Mouse (Mus musculus): ENCODE results near the gene Il4i1.

Il4i1 gene

DNA sequence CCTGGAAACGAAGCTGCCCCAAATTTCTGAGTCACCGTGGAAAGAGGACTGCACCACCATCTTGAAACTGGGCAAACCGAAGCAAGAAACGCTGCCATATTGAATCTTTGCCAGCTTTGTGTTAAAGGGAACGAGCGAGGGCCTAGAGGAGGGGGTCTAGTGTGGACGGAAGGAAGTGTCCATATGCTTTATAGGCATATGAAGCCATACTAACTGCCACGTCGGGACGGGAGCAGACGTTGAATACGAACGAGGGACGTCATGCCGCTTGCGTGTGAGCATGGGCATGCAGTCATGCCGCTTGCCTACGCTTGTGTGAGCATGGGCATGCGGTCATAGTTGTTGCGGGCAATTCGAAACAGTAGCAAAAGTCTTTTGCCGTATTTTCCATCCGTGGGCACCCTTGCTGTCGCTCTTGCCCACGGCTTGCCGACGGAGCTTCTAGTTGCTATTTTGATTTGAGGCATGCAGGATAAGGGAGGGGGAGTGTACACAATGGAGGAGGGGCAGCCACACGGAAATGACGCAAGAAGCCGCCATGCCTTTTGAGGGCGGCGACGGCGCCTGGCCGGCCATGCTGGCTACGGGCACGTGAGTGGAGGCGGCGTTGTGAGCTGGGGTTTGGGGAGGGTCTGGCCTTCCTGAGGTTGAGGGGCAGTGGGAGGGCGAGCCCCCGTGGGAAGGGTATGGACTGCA is 33.4 kb downstream of the Il4i1 start:
- peak; percentile 85 for DNase-seq (ENCODE audit: low spot score)

DNA sequence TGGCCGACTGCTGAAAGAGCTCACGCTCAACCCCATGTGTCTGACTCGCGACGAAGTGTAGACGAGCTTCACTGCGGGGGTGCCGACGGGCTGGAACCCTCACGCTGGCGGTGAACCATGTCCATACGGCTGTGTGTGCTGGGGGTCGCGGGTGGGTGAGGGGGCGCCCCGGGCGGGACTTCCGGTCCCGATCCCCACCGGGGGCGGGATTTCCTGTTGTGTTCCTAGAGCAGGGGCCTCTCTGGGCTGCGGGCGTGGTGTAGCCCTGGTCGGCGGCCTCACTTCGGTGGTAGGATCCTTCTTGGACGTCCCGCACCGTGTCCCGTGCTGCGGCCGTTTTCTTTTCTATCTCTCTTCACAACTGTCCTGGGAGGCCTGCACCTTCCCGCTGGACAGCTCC is 34.0 kb downstream of the Il4i1 start:
- DNase-seq (ENCODE audit: low spot score), result no peak

GRCm38 (mm10) chr7:44850789-44851624 is 34.8 kb downstream of the Il4i1 start:
- DNase-seq (ENCODE audit: low spot score), result no peak

- no peak for DNase-seq (ENCODE audit: low spot score)
These were observed 35.5 kb downstream of the Il4i1 start for GRCm38 (mm10) chr7:44851625-44852234.

DNA sequence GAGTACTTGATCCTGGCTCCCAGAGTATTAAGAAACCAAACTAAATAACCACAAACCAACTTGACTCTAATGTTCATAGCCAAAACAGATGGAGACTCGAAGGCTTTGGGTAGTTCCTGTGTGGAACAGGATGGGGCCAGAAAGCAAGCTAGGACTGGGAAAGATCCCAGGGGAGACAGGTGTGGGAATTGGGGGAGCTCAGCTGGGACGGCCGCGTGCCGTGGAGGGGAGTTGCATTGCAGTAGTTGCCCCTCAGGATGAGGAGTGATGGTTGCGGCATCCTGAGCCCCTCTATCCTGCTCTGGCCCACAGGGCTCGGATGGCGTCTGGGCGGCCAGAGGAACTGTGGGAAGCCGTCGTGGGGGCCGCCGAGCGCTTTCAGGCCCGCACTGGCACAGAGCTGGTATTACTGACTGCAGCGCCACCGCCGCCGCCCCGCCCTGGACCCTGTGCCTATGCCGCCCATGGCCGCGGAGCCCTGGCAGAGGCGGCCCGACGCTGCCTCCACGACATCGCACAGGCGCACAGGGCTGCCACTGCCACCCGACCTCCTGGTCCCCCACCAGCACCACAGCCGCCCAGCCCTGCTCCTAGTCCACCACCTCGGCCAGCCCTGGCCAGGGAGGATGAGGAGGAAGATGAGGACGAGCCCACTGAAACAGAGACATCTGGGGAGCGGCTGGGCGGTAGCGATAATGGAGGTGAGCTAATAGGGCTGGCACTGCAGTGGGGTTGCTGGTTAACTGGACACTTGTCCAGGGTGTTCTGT is 36.3 kb downstream of the Il4i1 start:
- no peak for DNase-seq (ENCODE audit: low spot score)

- DNase-seq (ENCODE audit: low spot score), result no peak
These were observed 36.9 kb downstream of the Il4i1 start for GRCm38 (mm10) chr7:44853065-44853464.

DNA sequence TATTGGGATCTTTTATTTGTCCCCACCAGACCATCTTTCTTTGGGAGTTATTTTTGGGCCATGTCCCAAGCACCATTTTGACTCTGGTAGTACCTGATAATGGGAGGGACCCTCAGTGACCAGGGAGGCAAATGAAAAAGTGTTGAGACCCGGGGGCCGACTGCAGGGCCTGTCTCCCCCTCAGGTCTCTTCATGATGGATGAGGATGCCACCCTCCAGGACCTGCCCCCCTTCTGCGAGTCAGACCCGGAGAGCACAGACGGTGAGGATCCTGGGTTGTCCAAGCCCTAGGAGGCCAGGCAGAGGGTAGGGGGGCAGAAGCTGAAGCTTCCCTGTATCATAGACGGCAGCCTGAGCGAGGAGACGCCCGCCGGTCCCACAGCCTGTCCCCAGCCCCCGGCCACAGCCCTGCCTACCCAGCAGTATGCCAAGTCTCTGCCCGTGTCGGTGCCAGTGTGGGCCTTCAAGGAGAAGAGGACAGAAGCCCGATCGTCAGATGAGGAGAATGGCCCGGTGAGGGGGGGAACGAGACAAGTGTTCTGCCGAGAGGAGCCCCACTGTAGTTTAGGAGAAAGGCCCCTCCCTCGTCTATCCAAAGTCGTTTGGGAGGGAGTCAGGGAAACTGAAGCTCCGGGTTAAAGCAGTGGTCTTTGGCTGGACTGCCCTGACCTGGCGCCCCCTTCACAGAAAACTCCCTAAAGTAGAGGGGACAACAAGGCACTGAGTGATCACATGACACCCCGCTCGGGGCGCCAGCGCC is 37.6 kb downstream of the Il4i1 start:
- no peak for DNase-seq (ENCODE audit: low spot score)

DNA sequence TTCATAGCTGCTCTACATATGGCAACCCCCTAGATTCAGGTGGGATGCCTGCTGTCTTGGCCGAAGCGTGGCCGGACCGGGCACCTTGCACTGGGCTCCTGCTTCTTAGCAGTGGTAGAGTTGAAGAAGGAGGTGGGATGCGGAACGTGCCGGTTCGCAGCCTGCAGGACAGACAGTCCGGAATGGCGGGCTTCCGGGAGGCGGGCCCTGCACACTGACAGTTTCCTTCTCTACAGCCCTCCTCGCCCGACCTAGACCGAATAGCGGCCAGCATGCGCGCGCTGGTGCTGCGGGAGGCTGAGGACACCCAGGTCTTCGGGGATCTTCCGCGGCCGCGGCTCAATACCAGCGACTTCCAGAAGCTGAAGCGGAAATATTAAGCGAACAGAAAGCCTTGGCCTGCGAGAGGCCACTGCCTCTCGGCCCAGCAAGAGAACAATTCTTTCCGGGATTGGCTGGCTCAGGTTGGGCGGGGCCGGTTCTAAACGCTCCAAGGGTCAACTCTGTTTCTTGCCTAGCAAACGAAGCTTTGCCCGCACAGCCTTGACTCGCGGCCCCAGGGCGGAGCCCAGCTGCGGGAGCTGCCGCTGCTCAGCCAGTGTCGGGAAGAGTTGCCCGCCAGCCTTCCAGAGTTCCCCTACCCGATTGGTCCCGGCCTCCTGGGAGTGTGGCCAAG is 38.3 kb downstream of the Il4i1 start:
- DNase-seq (ENCODE audit: low spot score), result peak; percentile 81

GRCm38 (mm10) chr7:44855036-44855435 is 38.8 kb downstream of the Il4i1 start:
- DNase-seq (ENCODE audit: low spot score), result no peak

- no peak for DNase-seq (ENCODE audit: low spot score)
These were observed 40.2 kb downstream of the Il4i1 start for GRCm38 (mm10) chr7:44856265-44856916.

GRCm38 (mm10) chr7:44857042-44857552 is 40.9 kb downstream of the Il4i1 start, which contains the start of gene Pnkp:
Pnkp (plus strand) TSS chr7:44857139.
- peak; percentile 75 for DNase-seq (ENCODE audit: low spot score)

DNA sequence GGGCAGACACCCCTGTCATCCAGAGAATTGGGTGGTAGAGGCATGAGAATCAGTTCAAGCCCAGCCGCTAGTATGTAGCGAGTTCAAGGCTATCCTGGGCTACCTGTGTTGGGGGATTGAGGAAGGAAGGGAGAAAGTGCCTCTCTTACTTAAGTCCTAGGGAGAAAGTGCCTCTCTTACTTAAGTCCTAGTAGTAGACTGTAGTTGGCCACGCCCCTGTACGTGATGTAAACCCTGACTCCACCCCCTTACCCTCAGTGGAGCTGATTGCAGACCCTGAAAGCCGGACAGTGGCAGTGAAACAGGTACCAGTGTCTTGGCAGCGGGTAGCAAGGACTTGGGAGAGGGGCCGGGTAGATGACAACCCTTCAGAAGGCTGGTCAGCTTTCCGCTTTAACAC is 41.7 kb downstream of the Il4i1 start:
- no peak for DNase-seq (ENCODE audit: low spot score)

DNA sequence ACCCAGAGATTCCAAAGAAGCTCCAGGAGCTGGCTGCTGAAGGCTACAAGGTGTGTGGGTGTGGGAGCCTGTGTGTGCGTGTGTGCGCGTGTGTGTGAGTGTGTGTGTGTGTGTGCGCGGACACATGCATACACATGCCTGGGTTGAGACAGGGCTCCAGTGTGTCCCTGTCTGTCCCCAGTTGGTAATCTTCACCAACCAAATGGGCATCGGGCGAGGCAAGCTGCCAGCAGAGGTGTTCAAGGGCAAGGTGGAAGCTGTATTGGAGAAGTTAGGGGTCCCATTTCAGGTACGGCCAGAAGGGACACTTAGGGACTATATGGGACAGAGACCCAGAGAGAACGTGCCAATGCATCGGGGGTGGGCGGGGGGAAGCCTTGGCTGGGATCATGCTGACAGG is 43.7 kb downstream of the Il4i1 start:
- DNase-seq (ENCODE audit: low spot score), result no peak

DNA sequence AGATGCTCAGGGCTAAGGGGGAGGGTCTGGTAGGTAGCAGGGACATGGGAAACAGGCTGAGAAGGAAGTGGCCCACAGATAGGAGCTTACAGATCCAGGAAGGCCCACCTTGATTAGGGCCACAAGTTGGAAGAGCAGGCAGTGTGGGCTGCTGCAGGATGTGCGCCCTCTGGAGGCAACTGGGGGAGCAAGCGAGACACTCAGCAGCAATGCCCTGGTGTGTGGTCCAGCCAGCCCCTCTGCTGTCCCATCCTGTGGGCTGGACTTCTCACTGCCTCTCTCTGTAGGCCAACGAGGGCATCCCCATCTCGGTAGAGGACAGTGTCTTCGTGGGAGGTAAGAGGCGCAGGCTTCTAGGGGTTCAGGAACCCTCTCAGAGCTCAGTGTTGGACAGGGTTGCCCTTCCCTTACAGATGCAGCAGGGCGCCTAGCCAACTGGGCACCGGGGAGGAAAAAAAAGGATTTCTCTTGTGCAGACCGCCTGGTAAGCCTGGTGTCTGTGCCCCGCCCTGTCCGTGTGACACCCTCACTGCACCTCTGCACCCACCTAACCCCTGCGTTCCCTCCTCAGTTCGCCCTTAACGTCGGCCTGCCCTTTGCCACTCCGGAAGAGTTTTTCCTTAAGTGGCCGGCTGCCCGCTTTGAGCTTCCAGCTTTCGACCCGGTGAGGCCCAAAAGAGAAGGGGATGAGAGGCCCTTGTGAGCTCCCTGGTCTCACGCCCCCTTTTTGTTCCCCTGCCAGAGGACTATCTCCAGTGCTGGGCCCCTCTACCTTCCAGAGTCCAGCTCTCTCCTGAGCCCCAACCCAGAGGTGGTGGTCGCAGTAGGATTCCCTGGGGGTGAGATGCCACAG is 44.6 kb downstream of the Il4i1 start:
- no peak for DNase-seq (ENCODE audit: low spot score)

DNA sequence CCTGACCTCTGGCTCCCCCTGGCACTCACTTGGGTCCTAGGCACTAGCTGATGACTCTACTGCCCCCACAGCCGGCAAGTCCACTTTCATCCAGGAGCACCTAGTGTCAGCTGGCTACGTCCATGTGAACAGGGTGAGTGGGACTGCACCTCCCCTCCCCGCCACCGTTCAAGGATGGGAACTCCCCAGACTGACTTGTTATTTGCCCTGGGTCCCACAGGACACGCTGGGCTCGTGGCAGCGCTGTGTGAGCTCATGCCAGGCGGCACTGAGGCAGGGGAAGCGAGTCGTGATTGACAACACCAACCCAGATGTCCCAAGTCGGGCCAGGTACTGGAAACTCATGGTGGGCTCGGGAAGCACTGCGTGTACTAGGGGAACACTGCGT is 45.2 kb downstream of the Il4i1 start:
- no peak for DNase-seq (ENCODE audit: low spot score)

DNA sequence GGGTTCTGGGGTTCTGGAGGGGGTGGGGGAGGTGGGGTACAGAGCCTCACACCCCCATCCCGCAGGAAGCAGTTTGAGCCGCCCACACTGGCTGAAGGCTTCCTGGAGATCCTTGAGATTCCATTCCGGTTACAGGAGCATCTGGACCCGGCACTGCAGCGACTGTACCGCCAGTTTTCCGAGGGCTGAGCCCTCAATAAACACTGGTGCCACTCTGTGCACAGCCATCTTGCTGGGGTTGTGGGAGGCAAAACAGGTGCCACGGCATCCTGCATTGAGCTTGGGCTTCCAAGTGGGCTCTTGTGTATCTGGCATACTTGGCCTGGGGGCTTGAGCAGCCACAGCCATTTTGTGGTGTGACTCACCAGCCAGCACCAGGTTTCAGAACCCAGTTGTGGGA is 46.2 kb downstream of the Il4i1 start:
- DNase-seq (ENCODE audit: low spot score), result no peak

- DNase-seq (ENCODE audit: low spot score), result no peak
These were observed 47.0 kb downstream of the Il4i1 start for GRCm38 (mm10) chr7:44863210-44863609.

- no peak for DNase-seq (ENCODE audit: low spot score)
These were observed 47.9 kb downstream of the Il4i1 start for GRCm38 (mm10) chr7:44863982-44864494.

All from ovary, postnatal 10 days (tissue).